Mouse (Mus musculus): ENCODE measurements around the gene Tulp2. TPM values are rescaled to one million over a fixed set of nuclear protein-coding genes. Genes with fewer than 3 reads are reported as not detected.

Gene Tulp2
- polyA plus RNA-seq, 1 experiment from 2014 or later: 0.22 TPM

DNA sequence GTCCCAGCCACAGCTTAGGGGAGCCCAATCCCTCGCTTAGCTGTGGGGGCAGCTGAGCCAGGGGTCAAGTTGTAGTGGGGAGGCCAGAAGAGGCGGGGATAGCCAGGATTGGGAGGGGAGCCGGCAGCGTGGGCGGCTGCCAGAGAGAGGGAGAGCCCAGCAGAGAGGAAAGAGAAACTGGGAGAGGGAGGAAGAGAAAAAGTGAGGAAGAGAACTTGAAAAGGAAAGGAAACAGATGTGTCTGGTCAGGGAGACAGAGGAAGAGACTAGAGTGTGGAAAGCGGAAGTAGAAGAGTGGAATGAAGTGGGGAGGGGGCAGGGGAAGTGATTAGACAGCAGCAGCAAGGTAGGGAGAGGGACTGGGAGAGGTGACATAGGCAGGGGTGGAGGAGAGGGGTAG lies 47.8 kb downstream of the Tulp2 start:
- Histone ChIP-seq H3K9me3 (no peaks in the 10 kb centered on the region), H3K36me3 (no peaks in the 10 kb centered on the region), H3K4me1 (replicated peaks) (peaks cover 17% of the 10 kb centered on the region), H3K27me3 (0 out of 2 replicates have a peak, but pooled peaks cover 3% of the 10 kb centered on the region), H3K9ac (replicated peaks) (no peak overlapping the region), H3K4me2 (replicated peaks) (no peak overlapping the region), H3K27ac (no peak overlapping the region), H3K4me3 (replicated peaks) (no peak overlapping the region)
- 21% methylated on average over 6 of the region's 6 CpGs for WGBS
- ATAC-seq: no peak

DNA sequence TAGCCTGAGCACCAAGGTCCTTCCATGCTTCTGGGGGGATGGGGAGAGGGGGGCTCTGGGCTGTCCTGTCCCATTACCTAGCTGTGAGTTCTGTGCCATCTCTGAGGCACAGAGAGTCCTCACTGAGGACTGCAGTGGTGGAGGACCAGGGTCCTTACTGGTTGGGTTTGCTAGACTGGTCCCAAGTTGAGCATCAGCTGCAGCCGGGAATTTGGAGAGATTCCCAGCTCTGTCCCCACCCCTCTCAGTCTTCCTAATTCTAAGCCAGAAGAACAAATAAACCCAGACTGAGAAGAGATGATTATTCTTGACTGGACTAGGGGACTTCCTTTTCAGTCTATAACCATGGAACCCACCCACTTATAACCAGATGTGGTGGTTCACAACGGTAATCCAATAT lies 49.0 kb downstream of the Tulp2 start:
- ATAC-seq: no peak
- WGBS: 89% methylated on average over 2 of the region's 2 CpGs
- Histone ChIP-seq H3K4me2 (replicated peaks) (no peak overlapping the region), H3K4me1 (replicated peaks) (peaks cover 6% of the 10 kb centered on the region), H3K4me3 (replicated peaks) (no peak overlapping the region), H3K36me3 (no peaks in the 10 kb centered on the region), H3K27ac (no peak overlapping the region), H3K27me3 (no peaks in the 10 kb centered on the region), H3K9ac (replicated peaks) (no peak overlapping the region), H3K9me3 (no peaks in the 10 kb centered on the region)

DNA sequence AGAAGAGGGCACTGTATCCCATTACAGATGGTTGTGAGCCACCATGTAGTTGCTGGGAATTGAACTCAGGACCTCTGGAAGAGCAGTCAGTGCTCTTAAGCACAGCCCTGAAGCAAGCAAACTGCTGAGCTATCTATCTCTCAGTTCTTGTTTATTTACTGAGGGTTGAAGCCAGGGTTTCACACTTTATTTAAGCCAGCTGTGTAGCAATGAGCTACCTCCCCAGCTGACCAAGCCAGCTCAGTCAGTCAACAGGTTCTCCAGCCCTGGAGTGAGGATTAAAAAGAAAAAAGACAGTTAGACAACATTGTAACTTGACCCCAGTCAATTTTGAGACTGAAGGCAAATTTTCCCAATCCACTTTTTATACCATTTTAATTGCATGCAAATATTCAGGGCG lies 54.0 kb downstream of the Tulp2 start:
- Histone ChIP-seq H3K4me1 (replicated peaks) (peaks cover 7% of the 10 kb centered on the region), H3K4me2 (replicated peaks) (no peak overlapping the region), H3K36me3 (no peaks in the 10 kb centered on the region), H3K9ac (replicated peaks) (no peak overlapping the region), H3K27me3 (no peaks in the 10 kb centered on the region), H3K9me3 (no peaks in the 10 kb centered on the region), H3K27ac (no peak overlapping the region), H3K4me3 (replicated peaks) (no peak overlapping the region)
- no peak for ATAC-seq
- WGBS: 77% methylated on average over 1 of the region's 1 CpGs

DNA sequence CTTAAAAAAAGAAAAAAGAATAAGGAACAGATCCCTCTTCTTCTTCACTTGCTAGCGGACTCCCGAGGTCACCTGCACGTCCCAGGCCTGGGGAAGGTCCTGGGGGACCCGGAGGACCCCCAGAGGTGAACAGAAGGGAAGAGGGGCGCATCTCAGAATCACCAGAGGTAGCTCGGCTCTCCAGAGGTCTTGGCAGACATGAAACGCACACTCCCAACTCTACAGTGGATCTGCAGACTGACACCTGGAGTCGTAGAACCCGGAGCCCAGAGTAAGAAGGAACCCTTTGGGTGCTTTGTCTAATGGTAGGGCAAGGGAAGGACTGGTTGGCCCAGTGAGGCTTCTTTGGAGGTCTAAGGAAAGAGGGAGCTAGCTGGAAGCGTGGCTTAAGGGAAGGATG lies 55.9 kb downstream of the Tulp2 start:
- WGBS: 79% methylated on average over 10 of the region's 10 CpGs
- H3K27ac ChIP-seq: no peak overlapping the region

DNA sequence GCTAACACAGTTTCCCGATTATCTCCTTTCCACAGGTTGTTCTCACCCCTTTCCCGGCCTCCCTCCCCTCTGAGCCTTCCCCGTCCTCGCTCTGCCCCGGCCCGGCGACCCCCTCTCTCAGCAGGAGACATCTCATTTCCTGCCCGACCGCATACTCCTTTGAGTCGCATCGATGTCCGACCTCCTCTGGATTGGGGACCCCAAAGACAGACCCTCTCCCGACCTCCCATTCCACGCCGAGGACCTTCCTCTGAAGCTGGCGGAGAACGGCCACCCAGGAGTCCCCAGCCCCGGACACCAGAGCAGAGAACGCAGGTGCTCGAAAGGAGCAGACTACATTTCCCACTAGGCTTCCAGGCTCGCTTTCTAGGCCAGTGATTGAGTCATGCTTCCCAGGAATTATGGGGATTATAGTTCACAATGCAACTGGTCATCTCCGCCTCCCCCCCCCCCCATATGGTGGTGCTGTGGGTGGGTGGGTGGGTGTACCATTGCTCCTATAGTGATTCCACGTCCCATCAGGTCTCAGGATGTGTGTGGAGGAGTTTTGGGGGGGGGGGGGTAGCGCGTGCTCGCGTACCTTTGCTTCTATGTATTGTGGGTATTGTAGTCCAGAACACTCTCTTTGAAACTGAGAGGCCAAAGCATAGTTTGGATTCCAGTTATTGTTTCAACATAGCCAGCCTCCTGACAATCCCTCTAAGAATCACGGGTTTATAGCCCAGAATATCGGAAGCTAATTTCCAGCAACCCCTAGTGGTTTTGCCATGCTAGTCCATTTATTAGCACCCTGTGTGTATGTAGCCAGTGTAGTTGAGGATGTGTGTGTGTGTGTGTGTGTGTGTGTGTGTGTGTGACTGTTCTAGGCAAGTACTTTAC lies 56.7 kb downstream of the Tulp2 start:
- Histone ChIP-seq H3K4me1 (replicated peaks) (peaks cover 7% of the 10 kb centered on the region), H3K4me2 (replicated peaks) (peak overlapping the region; percentile 70), H3K4me3 (replicated peaks) (peak overlapping the region; percentile 50), H3K9ac (replicated peaks) (peak overlapping the region; percentile 68), H3K36me3 (no peaks in the 10 kb centered on the region), H3K27ac (no peak overlapping the region), H3K27me3 (no peaks in the 10 kb centered on the region), H3K9me3 (no peaks in the 10 kb centered on the region)
- 2% methylated on average over 29 of the region's 29 CpGs for WGBS
- ATAC-seq: peak; percentile 91

More for the DNA sequence above, 55.9 kb downstream of the Tulp2 start:
- no peak for ATAC-seq
- Histone ChIP-seq H3K4me1 (replicated peaks) (peaks cover 7% of the 10 kb centered on the region), H3K9ac (replicated peaks) (peak overlapping the region; percentile 68), H3K27me3 (no peaks in the 10 kb centered on the region), H3K4me3 (replicated peaks) (peak overlapping the region; percentile 50), H3K9me3 (no peaks in the 10 kb centered on the region), H3K4me2 (replicated peaks) (peak overlapping the region; percentile 70), H3K36me3 (no peaks in the 10 kb centered on the region)

DNA sequence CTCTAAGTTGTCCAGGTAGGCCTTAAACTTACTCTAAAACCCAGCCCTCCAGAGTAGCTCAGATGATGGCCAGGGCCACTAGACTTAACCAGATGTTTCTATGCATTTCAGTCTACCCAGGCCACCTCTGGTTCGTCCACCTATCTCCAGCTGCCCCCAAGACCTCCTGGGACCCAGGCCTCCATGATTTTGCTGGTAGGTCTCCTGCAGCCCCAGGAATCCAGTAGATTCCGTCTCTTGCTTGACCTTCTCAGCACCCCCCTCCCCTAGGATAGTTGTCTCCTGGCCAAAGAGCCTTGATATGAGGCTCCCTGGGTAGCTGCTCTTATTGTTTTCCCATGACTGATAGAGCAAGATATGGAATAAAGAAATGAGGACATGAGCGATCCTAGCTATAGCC lies 57.4 kb downstream of the Tulp2 start:
- Histone ChIP-seq H3K9me3 (no peaks in the 10 kb centered on the region), H3K36me3 (no peaks in the 10 kb centered on the region), H3K4me1 (replicated peaks) (peaks cover 7% of the 10 kb centered on the region), H3K9ac (replicated peaks) (no peak overlapping the region), H3K27ac (no peak overlapping the region), H3K4me3 (replicated peaks) (no peak overlapping the region), H3K27me3 (no peaks in the 10 kb centered on the region), H3K4me2 (replicated peaks) (no peak overlapping the region)
- 87% methylated on average over 3 of the region's 3 CpGs for WGBS
- no peak for ATAC-seq

DNA sequence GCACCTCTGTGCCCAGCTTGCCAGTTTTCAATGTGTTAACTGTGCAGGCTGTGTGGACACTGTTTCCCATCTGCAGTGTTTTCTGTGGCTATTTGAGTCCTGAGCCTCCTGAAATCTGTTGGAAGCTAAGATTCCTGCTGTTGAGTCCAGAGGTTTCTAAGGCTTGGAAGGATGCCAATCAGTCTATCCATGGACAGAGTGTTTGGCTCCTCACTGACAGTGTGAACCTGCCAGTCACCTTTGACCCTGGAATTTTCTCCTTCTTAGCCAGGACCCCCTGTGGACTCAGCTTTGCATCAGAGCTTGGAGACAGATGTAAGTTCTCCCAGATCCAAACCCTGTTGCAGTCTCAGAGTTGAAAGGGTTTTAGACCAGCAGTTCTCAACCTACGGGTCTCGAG lies 58.5 kb downstream of the Tulp2 start:
- Histone ChIP-seq H3K4me3 (replicated peaks) (no peak overlapping the region), H3K9me3 (no peaks in the 10 kb centered on the region), H3K36me3 (no peaks in the 10 kb centered on the region), H3K4me1 (replicated peaks) (peaks cover 7% of the 10 kb centered on the region), H3K9ac (replicated peaks) (no peak overlapping the region), H3K27me3 (no peaks in the 10 kb centered on the region), H3K27ac (no peak overlapping the region), H3K4me2 (replicated peaks) (no peak overlapping the region)
- WGBS: 69% methylated on average over 2 of the region's 2 CpGs
- ATAC-seq: no peak

DNA sequence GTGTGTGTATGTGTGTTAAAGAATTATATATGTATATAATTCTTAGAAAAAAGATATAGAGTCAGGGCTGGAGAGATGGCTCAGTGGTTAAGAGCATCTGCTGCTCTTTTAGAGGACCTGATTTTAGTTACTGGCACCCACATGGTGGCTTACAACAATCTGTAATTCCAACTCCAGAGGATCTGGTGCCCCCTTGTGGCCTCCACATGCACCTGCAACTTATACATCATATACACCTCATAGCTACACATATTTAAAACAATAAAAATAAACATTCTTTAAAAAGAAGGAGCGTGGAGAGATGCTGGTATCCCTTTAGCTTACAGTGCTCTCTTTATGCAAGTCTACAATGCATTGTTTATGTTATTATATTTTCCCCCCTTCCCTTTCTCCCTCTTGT lies 62.8 kb downstream of the Tulp2 start:
- Histone ChIP-seq H3K4me1 (replicated peaks) (no peaks in the 10 kb centered on the region), H3K9me3 (no peaks in the 10 kb centered on the region), H3K4me3 (replicated peaks) (no peak overlapping the region), H3K4me2 (replicated peaks) (no peak overlapping the region), H3K9ac (replicated peaks) (no peak overlapping the region), H3K36me3 (no peaks in the 10 kb centered on the region), H3K27me3 (no peaks in the 10 kb centered on the region), H3K27ac (no peak overlapping the region)
- WGBS: 91% methylated on average over 1 of the region's 1 CpGs
- ATAC-seq: no peak

DNA sequence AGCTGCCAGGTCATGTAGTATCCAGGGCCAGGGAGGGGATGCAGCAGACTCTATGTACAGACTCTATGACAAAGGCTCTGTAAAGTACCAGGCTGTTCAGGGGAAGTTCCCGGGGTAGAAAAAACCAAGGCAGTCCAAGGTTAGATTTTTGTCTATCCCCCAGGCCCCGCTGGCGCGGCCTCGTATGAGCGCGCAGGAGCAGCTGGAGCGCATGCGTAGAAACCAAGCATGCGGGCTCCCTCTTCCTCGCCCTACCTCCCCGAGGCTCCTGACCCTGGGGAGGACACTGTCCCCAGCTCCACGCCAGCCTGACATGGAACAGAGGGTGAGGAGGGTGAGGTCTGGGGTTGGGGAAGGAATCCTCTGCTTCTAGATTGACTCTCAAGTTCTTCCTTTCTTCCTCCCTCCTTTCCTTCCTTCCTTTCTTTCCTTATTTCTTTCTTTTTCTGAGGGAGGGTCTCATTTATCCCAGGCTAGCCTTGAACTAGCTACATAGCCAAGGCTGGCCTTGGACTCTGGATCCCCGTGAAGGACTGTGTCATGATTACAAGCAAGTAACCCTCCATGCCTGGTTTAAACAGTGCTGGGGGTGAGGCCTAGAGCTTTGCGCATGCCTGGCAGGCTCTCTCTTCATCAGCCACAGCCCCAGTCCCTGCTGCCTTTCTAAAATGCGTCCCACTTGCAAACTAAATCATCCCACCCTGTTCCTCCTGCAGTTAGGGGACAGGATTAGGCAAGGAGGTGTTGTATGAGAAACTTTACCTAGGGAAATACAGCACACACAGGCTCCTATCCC lies 68.2 kb downstream of the Tulp2 start:
- Histone ChIP-seq H3K27me3 (no peaks in the 10 kb centered on the region), H3K4me2 (replicated peaks) (no peak overlapping the region), H3K4me3 (replicated peaks) (no peak overlapping the region), H3K9ac (replicated peaks) (0 out of 2 replicates have a peak overlapping the region, but pooled peaks have one; percentile 7), H3K27ac (no peak overlapping the region), H3K36me3 (no peaks in the 10 kb centered on the region), H3K4me1 (replicated peaks) (no peaks in the 10 kb centered on the region), H3K9me3 (no peaks in the 10 kb centered on the region)
- no peak for ATAC-seq
- WGBS: 88% methylated on average over 16 of the region's 16 CpGs

DNA sequence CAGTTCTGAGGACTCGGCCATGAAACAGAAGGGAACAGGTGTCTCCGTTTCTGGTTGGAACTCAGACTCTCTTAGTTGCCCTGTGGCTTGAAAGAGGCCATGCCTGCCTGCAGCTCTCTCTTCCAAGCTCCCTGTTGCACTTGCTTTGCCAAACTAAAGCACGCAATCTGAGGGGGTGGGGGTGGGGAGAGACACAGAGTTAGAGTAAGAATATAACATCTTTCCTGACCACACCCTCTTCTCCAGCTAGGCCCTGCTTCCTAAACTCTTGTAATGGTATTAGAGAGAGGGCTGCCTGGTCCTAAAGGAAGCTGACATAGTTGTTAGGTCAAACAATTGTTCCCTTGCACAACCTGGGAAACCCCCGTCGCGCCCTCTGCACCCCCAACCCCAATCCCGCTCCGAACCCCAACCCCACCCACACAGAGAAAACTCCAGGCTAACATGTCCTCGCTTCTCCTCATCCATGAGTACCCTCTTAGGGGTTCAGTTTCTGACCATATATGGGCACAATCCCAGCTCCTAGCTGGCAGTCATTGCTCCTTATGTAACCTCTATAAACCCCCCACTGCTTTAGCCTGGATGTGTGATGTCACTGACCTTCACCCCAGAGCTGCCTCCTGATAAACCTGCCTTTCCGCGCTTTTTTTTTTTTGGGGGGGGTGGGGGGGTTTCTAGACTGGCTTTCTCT lies 69.3 kb downstream of the Tulp2 start:
- H3K4me1 ChIP-seq (replicated peaks): no peaks in the 10 kb centered on the region
- no peaks in the 10 kb centered on the region for H3K36me3 ChIP-seq
- H3K27ac ChIP-seq: no peak overlapping the region
- no peaks in the 10 kb centered on the region for H3K27me3 ChIP-seq
- H3K9me3 ChIP-seq: no peaks in the 10 kb centered on the region
- ATAC-seq: no peak
- no peak overlapping the region for H3K4me2 ChIP-seq (replicated peaks)
- no peak overlapping the region for H3K4me3 ChIP-seq (replicated peaks)
- 83% methylated on average over 11 of the region's 11 CpGs for whole genome bisulfite sequencing
- H3K9ac ChIP-seq (replicated peaks): no peak overlapping the region

DNA sequence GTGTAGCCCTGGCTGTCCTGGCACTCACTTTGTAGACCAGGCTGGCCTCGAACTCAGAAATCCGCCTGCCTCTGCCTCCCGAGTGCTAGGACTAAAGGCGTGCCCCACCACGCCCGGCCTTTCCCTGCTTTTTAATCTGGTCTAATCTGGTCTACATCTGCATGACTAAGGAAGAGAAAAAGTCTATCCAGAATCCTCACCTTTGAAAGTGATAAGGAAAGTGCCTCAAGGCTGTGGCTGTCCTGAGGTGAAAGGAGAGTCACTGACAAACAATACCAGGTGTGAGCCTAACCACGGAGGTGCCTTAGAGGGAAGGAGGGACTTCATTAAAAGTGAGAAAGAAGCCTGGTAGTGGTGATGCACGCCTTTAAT lies 69.8 kb downstream of the Tulp2 start:
- H3K9ac ChIP-seq (replicated peaks): no peak overlapping the region
- no peaks in the 10 kb centered on the region for H3K36me3 ChIP-seq
- no peaks in the 10 kb centered on the region for H3K27me3 ChIP-seq
- no peak overlapping the region for H3K4me2 ChIP-seq (replicated peaks)
- H3K4me1 ChIP-seq (replicated peaks): no peaks in the 10 kb centered on the region
- 83% methylated on average over 8 of the region's 8 CpGs for WGBS
- no peak for ATAC-seq
- H3K9me3 ChIP-seq: no peaks in the 10 kb centered on the region
- H3K4me3 ChIP-seq (replicated peaks): no peak overlapping the region
- H3K27ac ChIP-seq: no peak overlapping the region

DNA sequence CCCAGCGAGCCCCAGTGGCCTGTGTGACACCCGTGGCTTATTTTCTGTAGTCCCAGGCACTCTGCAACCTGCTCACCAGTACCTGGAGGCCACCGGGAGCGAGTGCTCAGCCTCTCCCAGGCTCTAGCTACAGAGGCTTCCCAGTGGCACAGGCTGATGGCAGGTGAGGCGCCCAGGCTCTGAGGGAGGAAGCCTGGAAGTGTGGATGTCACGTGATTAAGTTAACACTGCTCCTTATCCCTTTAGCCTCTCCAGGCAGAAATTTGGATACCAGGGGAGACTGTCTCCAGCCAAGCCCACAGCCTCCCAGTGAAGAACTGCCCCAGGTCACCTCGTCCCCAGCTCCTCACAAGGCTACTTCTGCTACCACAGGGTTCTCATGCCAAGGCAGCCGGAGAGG lies 71.8 kb downstream of the Tulp2 start:
- WGBS: 69% methylated on average over 8 of the region's 8 CpGs
- Histone ChIP-seq H3K4me2 (replicated peaks) (no peak overlapping the region), H3K36me3 (no peaks in the 10 kb centered on the region)

More for the DNA sequence above, 71.8 kb downstream of the Tulp2 start:
- Histone ChIP-seq H3K27me3 (no peaks in the 10 kb centered on the region), H3K27ac (no peak overlapping the region), H3K9ac (replicated peaks) (no peak overlapping the region; the same call in 1 of the 2 replicates), H3K9me3 (no peaks in the 10 kb centered on the region), H3K4me3 (replicated peaks) (no peak overlapping the region), H3K4me1 (replicated peaks) (no peaks in the 10 kb centered on the region)
- no peak for ATAC-seq

All from midbrain, embryonic 13.5 days (tissue).